Mouse (Mus musculus) T-cell, adult 2 months (primary cell): ENCODE measurements around the gene Dhh.
"Not testable (repeated sequence)": the region's sequence is repeated elsewhere in the genome, so short reads cannot be mapped to it uniquely, and the experiment has no call there.

Source experiments
- DNase-seq: peaks from one replicate; pipeline ENCODE4 v3.0.0; 2022; ENCODE audit warnings: low spot score

Gene Dhh

GRCm38 (mm10) chr15:98897928-98898800 is at the start of gene Dhh:
Dhh (minus strand) TSS chr15:98898540.
- DNase-seq, result no peak

- no peak for DNase-seq
Measured at GRCm38 (mm10) chr15:98947884-98948283, 49.5 kb upstream of the Dhh start.

- no peak for DNase-seq
Measured at GRCm38 (mm10) chr15:98943133-98943532, 44.8 kb upstream of the Dhh start.

- DNase-seq, result no peak
Measured at GRCm38 (mm10) chr15:98942081-98942480, 43.7 kb upstream of the Dhh start.

GRCm38 (mm10) chr15:98941539-98941938 is 43.2 kb upstream of the Dhh start:
- no peak for DNase-seq

- DNase-seq, result no peak
Measured at GRCm38 (mm10) chr15:98940816-98941215, 42.5 kb upstream of the Dhh start.

- peak; percentile 87 for DNase-seq
Measured at GRCm38 (mm10) chr15:98934217-98934839, 36.0 kb upstream of the Dhh start, which contains the start of gene Tuba1b. Tuba1b (minus strand) TSS chr15:98934565.

- DNase-seq, result peak; percentile 89
Measured at GRCm38 (mm10) chr15:98933833-98934216, 35.5 kb upstream of the Dhh start.

GRCm38 (mm10) chr15:98933004-98933671 is 34.8 kb upstream of the Dhh start:
- not testable (repeated sequence) for DNase-seq

GRCm38 (mm10) chr15:98930998-98931397 is 32.7 kb upstream of the Dhh start:
- DNase-seq, result no peak

- DNase-seq, result no peak
Measured at GRCm38 (mm10) chr15:98930017-98930734, 31.8 kb upstream of the Dhh start.

- peak; percentile 59 for DNase-seq
Measured at GRCm38 (mm10) chr15:98928598-98929240, 30.4 kb upstream of the Dhh start.

- DNase-seq, result no peak
Measured at GRCm38 (mm10) chr15:98927566-98927965, 29.2 kb upstream of the Dhh start.

GRCm38 (mm10) chr15:98924682-98925081 is 26.3 kb upstream of the Dhh start:
- no peak for DNase-seq

GRCm38 (mm10) chr15:98923031-98923537 is 24.7 kb upstream of the Dhh start:
- DNase-seq, result no peak

GRCm38 (mm10) chr15:98922581-98922980 is 24.2 kb upstream of the Dhh start:
- no peak for DNase-seq

- DNase-seq, result no peak
Measured at GRCm38 (mm10) chr15:98921510-98921909, 23.2 kb upstream of the Dhh start.

GRCm38 (mm10) chr15:98918499-98918895 is 20.2 kb upstream of the Dhh start:
- not testable (repeated sequence) for DNase-seq

GRCm38 (mm10) chr15:98917538-98918498 is 19.5 kb upstream of the Dhh start, which contains the start of gene Lmbr1l:
Lmbr1l (minus strand) TSS chr15:98918231.
- peak; percentile 100 for DNase-seq

GRCm38 (mm10) chr15:98917091-98917490 is 18.8 kb upstream of the Dhh start:
- peak; percentile 21 for DNase-seq
